Comparison of ENCODE assay signal across 8 mouse cellular contexts in genomic region chr17:35837487-35837886, GRCm38 (mm10). TPM values are rescaled to one million over a fixed set of nuclear protein-coding genes. Genes with fewer than 3 reads are reported as not detected.
A peak's percentile ranks its signal among the peaks of the same experiment; 100 is the strongest.
DNase-seq lines count a peak whose midpoint lies in the region; ATAC-seq and TF ChIP-seq lines count a peak whose summit lies in the region.

No protein-coding gene starts in this region.

- intact Hi-C loops in heart, postnatal 25 days (cut with DNase I): loop anchor here (5.0 to 10.0 kb wide), 2 partner anchors 80 to 147 kb away; partner anchors contain the start of genes Mrps18b, Ppp1r10 and Prr3

- no peaks in the 10 kb centered on the region for H3K9me3 ChIP-seq in embryonic facial prominence, embryonic 15.5 days (replicated peaks)
- H3K9me3 ChIP-seq in hindbrain, embryonic 13.5 days: no peaks in the 10 kb centered on the region

- no peaks in the 10 kb centered on the region for H3K79me2 ChIP-seq in liver, adult 2 months (ENCODE audit: control insufficient read depth, insufficient read depth, low read length)

- TF ChIP-seq CTCF in liver, adult 2 months (IDR thresholded peaks at IDR 0.05; ENCODE audit: low read depth, low read length): no peak

- under 1% methylated on average over 18 of the region's 18 CpGs for whole genome bisulfite sequencing in embryonic facial prominence, embryonic 15.5 days
- WGBS in hindbrain, embryonic 13.5 days: under 1% methylated on average over 18 of the region's 18 CpGs
- WGBS in liver, adult 2 months: under 1% methylated on average over 18 of the region's 18 CpGs

- DNase-seq in heart, adult 18-20 months: peak; percentile 60 to 63
- DNase-seq in heart, postnatal 25 days (ENCODE audit: low spot score): no peak
- DNase-seq in adipocyte (ENCODE audit: low spot score): peak; percentile 54
- no peak for DNase-seq in liver, adult 2 months (ENCODE audit: extremely low read depth, low read depth, low spot score)
- peak; percentile 33 to 41 for DNase-seq in natural killer cell, adult 2 months (ENCODE audit: low spot score in 2 of 2)
- DNase-seq in T-cell, adult 2 months (ENCODE audit: low spot score): no peak

- peak overlapping the region; percentile 76 for H3K4me2 ChIP-seq in embryonic facial prominence, embryonic 15.5 days (replicated peaks)
- peak overlapping the region; percentile 92 for H3K4me2 ChIP-seq in hindbrain, embryonic 13.5 days

- H3K36me3 ChIP-seq in embryonic facial prominence, embryonic 15.5 days: peaks cover 38% of the 10 kb centered on the region
- peaks cover 42% of the 10 kb centered on the region for H3K36me3 ChIP-seq in hindbrain, embryonic 13.5 days
- no peaks in the 10 kb centered on the region for H3K36me3 ChIP-seq in liver, adult 2 months (ENCODE audit: control insufficient read depth, insufficient read depth, low read length)

- no peaks in the 10 kb centered on the region for H3K27me3 ChIP-seq in embryonic facial prominence, embryonic 15.5 days
- H3K27me3 ChIP-seq in hindbrain, embryonic 13.5 days: no peaks in the 10 kb centered on the region
- no peaks in the 10 kb centered on the region for H3K27me3 ChIP-seq in liver, adult 2 months (ENCODE audit: control insufficient read depth, insufficient read depth, low read length)

- H3K9ac ChIP-seq in embryonic facial prominence, embryonic 15.5 days: peak overlapping the region; percentile 94
- H3K9ac ChIP-seq in hindbrain, embryonic 13.5 days: peak overlapping the region; percentile 100
- H3K9ac ChIP-seq in liver, adult 2 months (ENCODE audit: low read depth, low read length): peak overlapping the region; percentile 71

- no peak for ATAC-seq in embryonic facial prominence, embryonic 15.5 days (ENCODE audit: insufficient number of reproducible peaks, low FRiP score, low TSS enrichment, low read depth)
- ATAC-seq in hindbrain, embryonic 13.5 days (ENCODE audit: low FRiP score): no peak

- peaks cover 39% of the 10 kb centered on the region for H3K4me1 ChIP-seq in embryonic facial prominence, embryonic 15.5 days
- H3K4me1 ChIP-seq in hindbrain, embryonic 13.5 days (replicated peaks): peaks cover 65% of the 10 kb centered on the region
- peaks cover 18% of the 10 kb centered on the region for H3K4me1 ChIP-seq in liver, adult 2 months (ENCODE audit: control insufficient read depth, insufficient read depth, low read length)

- peak overlapping the region; percentile 94 for H3K27ac ChIP-seq in embryonic facial prominence, embryonic 15.5 days (replicated peaks)
- H3K27ac ChIP-seq in hindbrain, embryonic 13.5 days: peak overlapping the region; percentile 99
- peak overlapping the region; percentile 73 for H3K27ac ChIP-seq in liver, adult 2 months (replicated peaks; ENCODE audit: insufficient read depth, low read depth, low read length)

- H3K4me3 ChIP-seq in embryonic facial prominence, embryonic 15.5 days (replicated peaks): peak overlapping the region; percentile 81
- peak overlapping the region; percentile 96 for H3K4me3 ChIP-seq in hindbrain, embryonic 13.5 days
- H3K4me3 ChIP-seq in liver, adult 2 months (ENCODE audit: insufficient read depth, low read depth, low read length): peak overlapping the region; percentile 90

- TF ChIP-seq POLR2A in liver, adult 2 months (IDR thresholded peaks at IDR 0.05; ENCODE audit: extremely low read depth, insufficient read depth, low read length): no peak

RNA-seq across cellular contexts. Expression of gene Tubb5, which starts 0.6 kb away (rescaled TPM):
- 10 to 100 TPM; 89.4 to 92.2 TPM for total RNA-seq in heart, adult 18-20 months (2021)
- total RNA-seq in heart, postnatal 25 days (2021): 100 to 1,000 TPM; 102 to 103 TPM
- polyA plus RNA-seq in embryonic facial prominence, embryonic 15.5 days (2015; fragmentation: Nextera tagmentation; extraction: Ambion mirVana): 823 TPM in 2 replicates
- polyA plus RNA-seq in hindbrain, embryonic 13.5 days (2015; fragmentation: Nextera tagmentation; extraction: Ambion mirVana): 1,714 and 1,822 TPM in 2 replicates
- 37.5 and 67.3 TPM in 2 replicates for total RNA-seq in liver, adult 2 months (2014; rRNA removed)
- polyA plus RNA-seq in liver, adult 2 months (2012; rRNA removed): 56.4 and 62.2 TPM in 2 replicates

RNA-seq across cellular contexts. Expression of gene Mdc1, which starts 3.8 kb away (rescaled TPM):
- 10 to 100 TPM; 13.3 to 17.8 TPM for total RNA-seq in heart, adult 18-20 months (2021)
- total RNA-seq in heart, postnatal 25 days (2021): 10 to 100 TPM; 11.8 to 14.6 TPM
- 12.0 and 16.1 TPM in 2 replicates for polyA plus RNA-seq in embryonic facial prominence, embryonic 15.5 days (2015; fragmentation: Nextera tagmentation; extraction: Ambion mirVana)
- polyA plus RNA-seq in hindbrain, embryonic 13.5 days (2015; fragmentation: Nextera tagmentation; extraction: Ambion mirVana): 11.0 and 11.3 TPM in 2 replicates
- 3.0 and 3.5 TPM in 2 replicates for total RNA-seq in liver, adult 2 months (2014; rRNA removed)
- polyA plus RNA-seq in liver, adult 2 months (2012; rRNA removed): 1.7 and 2.4 TPM in 2 replicates

RNA-seq across cellular contexts. Expression of gene Flot1, which starts 14.5 kb away (rescaled TPM):
- total RNA-seq in heart, adult 18-20 months (2021): 100 to 1,000 TPM; 146 to 154 TPM
- 100 to 1,000 TPM; 125 to 141 TPM for total RNA-seq in heart, postnatal 25 days (2021)
- polyA plus RNA-seq in embryonic facial prominence, embryonic 15.5 days (2015; fragmentation: Nextera tagmentation; extraction: Ambion mirVana): 64.4 and 72.6 TPM in 2 replicates
- polyA plus RNA-seq in hindbrain, embryonic 13.5 days (2015; fragmentation: Nextera tagmentation; extraction: Ambion mirVana): 75.2 and 78.8 TPM in 2 replicates
- total RNA-seq in liver, adult 2 months (2014; rRNA removed): 18.0 and 19.5 TPM in 2 replicates
- polyA plus RNA-seq in liver, adult 2 months (2012; rRNA removed): 19.6 and 26.7 TPM in 2 replicates

RNA-seq across cellular contexts. Expression of gene Ier3, which starts 16.0 kb away (rescaled TPM):
- total RNA-seq in heart, adult 18-20 months (2021): 10 to 100 TPM; 20.2 to 25.6 TPM
- 10 to 100 TPM; 21.7 to 39.7 TPM for total RNA-seq in heart, postnatal 25 days (2021)
- 28.7 and 30.2 TPM in 2 replicates for polyA plus RNA-seq in embryonic facial prominence, embryonic 15.5 days (2015; fragmentation: Nextera tagmentation; extraction: Ambion mirVana)
- polyA plus RNA-seq in hindbrain, embryonic 13.5 days (2015; fragmentation: Nextera tagmentation; extraction: Ambion mirVana): 8.2 and 9.2 TPM in 2 replicates
- total RNA-seq in liver, adult 2 months (2014; rRNA removed): 0.92 and 0.94 TPM in 2 replicates
- 0.91 and 1.6 TPM in 2 replicates for polyA plus RNA-seq in liver, adult 2 months (2012; rRNA removed)

RNA-seq across cellular contexts. Expression of gene Nrm, which starts 23.6 kb away (rescaled TPM):
- total RNA-seq in heart, adult 18-20 months (2021): 1 to 10 TPM; 1.8 to 2.5 TPM
- 1 to 10 TPM; 2.3 to 2.8 TPM for total RNA-seq in heart, postnatal 25 days (2021)
- polyA plus RNA-seq in embryonic facial prominence, embryonic 15.5 days (2015; fragmentation: Nextera tagmentation; extraction: Ambion mirVana): 53.2 and 55.2 TPM in 2 replicates
- 26.4 and 26.9 TPM in 2 replicates for polyA plus RNA-seq in hindbrain, embryonic 13.5 days (2015; fragmentation: Nextera tagmentation; extraction: Ambion mirVana)
- total RNA-seq in liver, adult 2 months (2014; rRNA removed): 0.18 and 2.4 TPM in 2 replicates
- polyA plus RNA-seq in liver, adult 2 months (2012; rRNA removed): 1.4 and 2.4 TPM in 2 replicates

Comparison
In these comparisons a context has a peak if more than half of its experiments do, and no peak if none do; other contexts are left out.
1. DNase-seq: peak in heart, adult 18-20 months (2 of 2), adipocyte (single experiment) and natural killer cell, adult 2 months (2 of 2); none in heart, postnatal 25 days (single experiment), liver, adult 2 months (single experiment) and T-cell, adult 2 months (single experiment).
2. Peak in every context shown above with its lines, with median percentiles within 50 percentile points of each other: H3K27ac ChIP-seq, H3K4me3 ChIP-seq and H3K9ac ChIP-seq.